Mouse (Mus musculus) cerebellum, adult 2 months (tissue): ENCODE measurements at regions not wholly inside any gene's neighbourhood (a gene's known extent, or its start where the extent isn't known, plus 50 kb on each side); places are given as distances from the start of the nearest gene placed in this dataset.

Experiments
- DNase-seq, 2 experiments: peaks; one replicate each; pipeline ENCODE4 v3.0.0; 2021
- H3K27ac ChIP-seq: fragments of 200-500 bp; 2 replicates; pipeline ENCODE4 v1.5.1; 2012; ENCODE audit warnings: low read length, control low read depth, inconsistent platforms; ENCODE audit not compliant: insufficient read depth
- H3K27me3 ChIP-seq: fragments of 200-500 bp; 2 replicates; pipeline ENCODE4 v1.6.1; 2012; ENCODE audit warnings: inconsistent platforms, mild to moderate bottlenecking, low read length, moderate library complexity; ENCODE audit not compliant: control insufficient read depth, insufficient read depth
- H3K4me1 ChIP-seq: fragments of 200-500 bp; 2 replicates; pipeline ENCODE4 v1.6.1; 2011; ENCODE audit warnings: low read length; ENCODE audit not compliant: control insufficient read depth, insufficient read depth
- H3K4me3 ChIP-seq: fragments of 200-500 bp; replicated peaks from 2 replicates; pipeline ENCODE3; 2011; ENCODE audit warnings: mild to moderate bottlenecking, low read depth, low read length, control low read depth; ENCODE audit not compliant: insufficient read depth
- CTCF ChIP-seq: fragments of 200-500 bp; IDR thresholded peaks from 2 replicates; pipeline ENCODE4 v1.5.1; 2011; ENCODE audit warnings: low read depth, mild to moderate bottlenecking, control low read depth, low read length, moderate library complexity, borderline replicate concordance; ENCODE audit not compliant: insufficient read depth
- POLR2A ChIP-seq: fragments of 200-500 bp; IDR thresholded peaks from 2 replicates; pipeline ENCODE4 v1.6.1; 2011; ENCODE audit warnings: low read length, control low read depth, borderline replicate concordance; ENCODE audit not compliant: insufficient read depth
- WGBS: fragments of 180-500 bp; shearing (Covaris S2); methylation state at CpG from one replicate; pipeline ENCODE4 v1.1.7; 2018; 5-methylcytosine and 5-hydroxymethylcytosine counted together

GRCm38 (mm10) chr9:51407978-51408377 lies 79.3 kb upstream of the 1810046K07Rik start:
- no peak overlapping the region for H3K27ac ChIP-seq
- H3K4me1 ChIP-seq, result no peaks in the 10 kb centered on the region
- WGBS, result 77% methylated on average over 1 of the region's 1 CpGs
- no peak overlapping the region for H3K4me3 ChIP-seq
- TF ChIP-seq POLR2A (no peak), CTCF (no peak)
- DNase-seq, result no peak
- H3K27me3 ChIP-seq, result no peaks in the 10 kb centered on the region

DNA sequence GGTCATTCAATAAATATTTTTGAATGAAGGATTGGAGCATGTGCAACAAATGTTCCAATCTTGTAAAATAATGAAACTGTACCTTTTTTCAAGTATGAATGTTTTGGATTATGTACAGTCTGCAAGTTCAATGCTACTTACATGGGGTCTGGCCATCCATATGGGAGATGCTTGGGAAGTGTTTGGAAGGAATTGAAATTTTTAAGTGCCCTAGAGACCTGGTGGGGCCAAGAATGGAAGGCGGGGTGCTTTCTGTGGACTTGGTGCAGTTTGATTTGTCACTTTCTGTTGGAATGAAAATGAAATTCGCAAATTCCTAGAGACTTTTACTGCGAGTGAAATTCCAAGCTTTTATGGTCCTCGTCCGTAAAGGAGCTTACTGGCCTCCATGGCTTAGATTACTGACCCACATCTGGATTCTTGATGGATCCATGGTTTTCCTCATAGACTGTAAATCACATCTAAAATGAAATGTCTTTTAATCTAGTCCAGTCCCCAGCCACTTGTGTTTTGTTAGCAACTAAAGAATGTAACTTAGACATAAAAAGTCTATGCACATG lies 90.3 kb upstream of the 1810046K07Rik start:
- WGBS, result 89% methylated on average over 5 of the region's 5 CpGs
- TF ChIP-seq CTCF, result no peak
- no peak for TF ChIP-seq POLR2A

DNA sequence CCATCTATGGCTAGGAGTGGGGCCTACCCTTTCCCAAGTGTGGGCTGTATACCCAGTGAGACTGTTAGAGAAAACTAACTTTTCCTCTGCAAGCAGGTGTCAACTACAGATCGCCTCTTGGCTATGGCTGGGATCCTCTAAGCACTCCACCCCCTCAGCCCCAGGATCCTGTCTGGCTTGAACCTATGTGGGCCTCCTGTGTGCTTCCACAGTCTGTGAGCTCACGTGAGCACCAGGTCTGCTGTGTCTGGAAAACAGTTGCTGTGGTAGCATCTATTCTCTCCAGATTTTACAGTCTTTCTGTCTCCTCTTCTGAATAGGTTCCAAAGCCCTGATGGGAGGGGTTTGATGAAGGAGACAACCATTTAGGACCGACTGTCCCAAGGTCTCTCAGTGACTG lies 93.8 kb upstream of the 1810046K07Rik start:
- H3K27ac ChIP-seq, result no peak overlapping the region
- no peak for TF ChIP-seq CTCF
- no peak for TF ChIP-seq POLR2A
- no peak for DNase-seq
- H3K4me3 ChIP-seq, result no peak overlapping the region
- 56% methylated on average over 3 of the region's 3 CpGs for WGBS
- no peaks in the 10 kb centered on the region for H3K4me1 ChIP-seq
- no peaks in the 10 kb centered on the region for H3K27me3 ChIP-seq

More for the DNA sequence above, 90.3 kb upstream of the 1810046K07Rik start:
- no peak for DNase-seq
- Histone ChIP-seq H3K27me3 (no peaks in the 10 kb centered on the region), H3K27ac (no peak overlapping the region), H3K4me3 (no peak overlapping the region), H3K4me1 (no peaks in the 10 kb centered on the region)

DNA sequence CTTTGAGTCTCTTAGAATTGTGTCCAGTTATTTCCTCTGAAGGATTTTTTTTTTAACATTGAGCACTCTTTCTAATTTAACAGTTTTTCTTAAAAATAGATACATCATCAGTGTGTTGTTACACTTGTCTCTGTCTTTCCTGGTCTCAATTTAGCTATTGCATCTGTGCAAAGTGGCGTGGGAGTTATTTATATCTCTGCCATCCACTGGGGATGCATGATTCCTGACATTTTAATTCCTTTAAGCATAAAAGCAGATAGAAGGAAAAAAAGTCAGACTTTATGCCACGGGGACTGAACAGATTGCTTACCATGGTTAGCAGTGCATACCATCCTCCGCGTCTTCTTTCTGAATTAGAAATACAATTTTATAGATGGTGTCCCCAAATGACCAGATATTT lies 94.6 kb upstream of the 1810046K07Rik start:
- 89% methylated on average over 4 of the region's 4 CpGs for WGBS
- Histone ChIP-seq H3K4me1 (no peaks in the 10 kb centered on the region), H3K4me3 (no peak overlapping the region), H3K27ac (no peak overlapping the region), H3K27me3 (no peaks in the 10 kb centered on the region)
- no peak for DNase-seq
- TF ChIP-seq CTCF, result no peak
- TF ChIP-seq POLR2A, result no peak

GRCm38 (mm10) chr9:51430426-51430825 lies 101.7 kb upstream of the 1810046K07Rik start:
- 62% methylated on average over 2 of the region's 2 CpGs for WGBS
- TF ChIP-seq CTCF, result no peak
- no peak for TF ChIP-seq POLR2A
- Histone ChIP-seq H3K27me3 (no peaks in the 10 kb centered on the region), H3K4me3 (no peak overlapping the region), H3K27ac (no peak overlapping the region), H3K4me1 (no peaks in the 10 kb centered on the region)
- DNase-seq, result no peak

DNA sequence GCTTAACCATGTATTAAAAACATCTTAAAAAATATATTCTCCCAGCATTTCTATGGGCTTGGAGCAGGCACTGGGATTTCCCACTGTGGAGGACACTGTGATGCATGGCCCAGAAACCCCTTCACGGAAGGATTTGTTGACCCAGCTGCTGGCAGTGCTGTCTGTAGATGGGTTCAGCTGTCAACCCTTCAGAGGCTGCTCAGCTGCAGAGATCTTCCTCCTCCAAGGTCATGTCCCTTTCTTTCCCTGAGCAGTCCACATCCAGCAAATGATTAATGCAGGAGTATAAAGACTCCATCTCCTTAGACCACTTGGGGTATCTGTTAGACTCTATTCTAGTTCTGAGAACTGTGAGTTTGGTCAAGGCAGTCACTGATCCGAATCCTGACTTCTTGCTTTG lies 108.4 kb upstream of the 1810046K07Rik start:
- Histone ChIP-seq H3K27ac (no peak overlapping the region), H3K4me3 (no peak overlapping the region), H3K27me3 (no peaks in the 10 kb centered on the region), H3K4me1 (no peaks in the 10 kb centered on the region)
- DNase-seq, result no peak
- TF ChIP-seq CTCF (no peak), POLR2A (no peak)
- 57% methylated on average over 2 of the region's 2 CpGs for WGBS

DNA sequence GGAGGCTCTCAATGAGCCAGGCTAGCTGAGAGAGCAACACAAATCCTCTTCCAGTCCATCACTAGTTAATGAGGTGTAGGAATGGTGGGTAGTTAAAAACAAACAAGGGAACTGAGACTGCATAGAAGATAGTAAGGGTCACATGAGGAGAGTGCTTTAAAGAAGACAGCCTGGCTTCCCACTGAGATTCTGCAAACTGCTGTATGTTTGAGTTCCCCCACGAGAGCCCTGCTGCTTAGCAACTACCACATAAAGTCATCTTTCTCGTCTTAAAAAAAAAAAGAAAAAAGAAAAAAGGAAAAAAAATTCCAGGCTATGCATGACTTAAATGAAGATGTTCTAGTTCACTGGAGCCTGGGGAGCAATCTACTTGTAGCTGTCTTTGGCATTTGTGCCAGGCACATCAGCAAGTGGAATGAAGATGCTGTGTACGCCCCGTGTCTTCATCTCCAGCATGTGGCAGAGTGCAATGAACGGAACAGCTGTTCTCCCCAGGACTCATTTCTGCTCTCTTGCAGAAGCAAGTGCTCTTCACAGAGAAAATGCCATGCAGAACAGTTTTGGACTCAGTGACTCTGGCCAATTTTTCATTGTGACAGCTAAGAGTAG lies 113.2 kb upstream of the 1810046K07Rik start:
- H3K27me3 ChIP-seq, result no peaks in the 10 kb centered on the region
- no peak for DNase-seq
- TF ChIP-seq POLR2A, result no peak
- TF ChIP-seq CTCF, result no peak
- H3K4me1 ChIP-seq, result no peaks in the 10 kb centered on the region
- no peak overlapping the region for H3K4me3 ChIP-seq
- WGBS, result 11% methylated on average over 5 of the region's 5 CpGs
- H3K27ac ChIP-seq, result no peak overlapping the region

- Histone ChIP-seq H3K27ac (no peak overlapping the region), H3K4me1 (no peaks in the 10 kb centered on the region), H3K27me3 (no peaks in the 10 kb centered on the region), H3K4me3 (no peak overlapping the region)
- WGBS, result 38% methylated on average over 2 of the region's 2 CpGs
- no peak for DNase-seq
- TF ChIP-seq CTCF (no peak), POLR2A (no peak)
These were observed 127.0 kb upstream of the 1810046K07Rik start for GRCm38 (mm10) chr9:51455690-51456089.

DNA sequence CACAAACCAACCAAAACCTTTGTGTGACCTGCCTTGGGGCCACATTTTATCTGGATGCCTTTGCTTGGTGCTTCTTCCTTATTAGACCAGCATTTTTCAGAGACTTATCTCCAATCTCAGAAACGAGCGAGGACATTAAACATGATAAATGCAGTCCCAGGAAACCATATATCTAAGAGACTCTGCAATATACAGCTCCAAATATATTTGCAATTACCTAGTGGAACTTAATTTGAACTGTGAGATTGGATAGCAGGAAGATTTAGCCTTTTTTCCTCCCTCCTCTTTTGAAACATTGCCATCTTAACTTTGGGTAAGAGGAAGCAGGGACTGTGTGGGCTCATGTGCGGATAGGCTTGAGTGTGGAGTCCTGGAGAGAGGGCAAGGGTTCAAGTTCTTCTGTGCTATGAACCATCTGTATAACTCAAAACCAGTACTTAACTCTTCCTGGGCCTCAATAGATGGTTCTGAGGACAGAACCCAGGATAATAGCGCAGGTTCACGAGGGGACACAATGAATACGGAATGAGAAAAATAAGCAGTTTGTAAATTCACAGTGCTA lies 133.8 kb upstream of the 1810046K07Rik start:
- no peak for DNase-seq
- Histone ChIP-seq H3K27ac (no peak overlapping the region), H3K4me1 (no peaks in the 10 kb centered on the region), H3K27me3 (no peaks in the 10 kb centered on the region), H3K4me3 (no peak overlapping the region)
- TF ChIP-seq CTCF (no peak), POLR2A (no peak)
- WGBS, result 75% methylated on average over 6 of the region's 6 CpGs
